Mouse (Mus musculus) ES-E14 (cell line): ENCODE measurements around the gene Bcar3.

Source experiments
- CHD2 ChIP-seq: IDR thresholded peaks from 2 replicates; pipeline ENCODE4 v1.6.1; 2014; ENCODE audit warnings: mild to moderate bottlenecking, low read depth, low read length, inconsistent platforms
- HCFC1 ChIP-seq: IDR thresholded peaks from 2 replicates; pipeline ENCODE4 v1.6.1; 2012; ENCODE audit warnings: low read length, inconsistent platforms, borderline replicate concordance; ENCODE audit not compliant: insufficient read depth
- ZC3H11A ChIP-seq: IDR thresholded peaks from 2 replicates; pipeline ENCODE4 v1.6.1; 2012; ENCODE audit warnings: low read depth, mild to moderate bottlenecking, inconsistent platforms, low read length, borderline replicate concordance
- ZNF384 ChIP-seq: IDR thresholded peaks from 2 replicates; pipeline ENCODE4 v1.6.1; 2012; ENCODE audit warnings: low read depth, low read length, inconsistent platforms

- TF ChIP-seq CHD2 (no peak), ZNF384 (no peak), HCFC1 (no peak), ZC3H11A (no peak)
Measured at GRCm38 (mm10) chr3:122246986-122247767, 46.8 kb upstream of the Bcar3 start.
